Mouse (Mus musculus): Measurements from ENCODE around the gene Cdkl1.
A peak's percentile ranks its signal among the peaks of the same experiment; 100 is the strongest.

Cdkl1 gene

GRCm38 (mm10) chr12:69790530-69791505 lies at the start of gene Cdkl1:
TSS of gene Cdkl1 (minus strand) at chr12:69791267.
- peak; percentile 49 for DNase-seq (ENCODE audit: low read depth, low spot score)

- no peak for DNase-seq (ENCODE audit: low read depth, low spot score)
Observed at GRCm38 (mm10) chr12:69838376-69838775, 47.3 kb upstream of the Cdkl1 start.

- DNase-seq (ENCODE audit: low read depth, low spot score): peak; percentile 67
Observed at GRCm38 (mm10) chr12:69833982-69834604, 43.0 kb upstream of the Cdkl1 start.

GRCm38 (mm10) chr12:69831239-69831910 lies 40.3 kb upstream of the Cdkl1 start:
- no peak for DNase-seq (ENCODE audit: low read depth, low spot score)

GRCm38 (mm10) chr12:69828214-69828613 lies 37.1 kb upstream of the Cdkl1 start:
- DNase-seq (ENCODE audit: low read depth, low spot score): no peak

GRCm38 (mm10) chr12:69824881-69825597 lies 34.0 kb upstream of the Cdkl1 start:
- DNase-seq (ENCODE audit: low read depth, low spot score): no peak

GRCm38 (mm10) chr12:69814272-69814671 lies 23.2 kb upstream of the Cdkl1 start:
- DNase-seq (ENCODE audit: low read depth, low spot score): no peak

- no peak for DNase-seq (ENCODE audit: low read depth, low spot score)
Observed at GRCm38 (mm10) chr12:69813596-69813995, 22.5 kb upstream of the Cdkl1 start.

GRCm38 (mm10) chr12:69812986-69813385 lies 21.9 kb upstream of the Cdkl1 start:
- no peak for DNase-seq (ENCODE audit: low read depth, low spot score)

GRCm38 (mm10) chr12:69811976-69812375 lies 20.9 kb upstream of the Cdkl1 start:
- DNase-seq (ENCODE audit: low read depth, low spot score): no peak

- no peak for DNase-seq (ENCODE audit: low read depth, low spot score)
Observed at GRCm38 (mm10) chr12:69809439-69809838, 18.4 kb upstream of the Cdkl1 start.

- DNase-seq (ENCODE audit: low read depth, low spot score): no peak
Observed at GRCm38 (mm10) chr12:69807399-69807985, 16.4 kb upstream of the Cdkl1 start.

- no peak for DNase-seq (ENCODE audit: low read depth, low spot score)
Observed at GRCm38 (mm10) chr12:69805148-69805547, 14.1 kb upstream of the Cdkl1 start.

GRCm38 (mm10) chr12:69804393-69805070 lies 13.5 kb upstream of the Cdkl1 start:
- no peak for DNase-seq (ENCODE audit: low read depth, low spot score)

- DNase-seq (ENCODE audit: low read depth, low spot score): no peak
Observed at GRCm38 (mm10) chr12:69803196-69803595, 12.1 kb upstream of the Cdkl1 start.

GRCm38 (mm10) chr12:69800586-69800985 lies 9.5 kb upstream of the Cdkl1 start:
- no peak for DNase-seq (ENCODE audit: low read depth, low spot score)

- no peak for DNase-seq (ENCODE audit: low read depth, low spot score)
Observed at GRCm38 (mm10) chr12:69796311-69796710, 5.2 kb upstream of the Cdkl1 start.

GRCm38 (mm10) chr12:69789766-69790529 lies 1.1 kb downstream of the Cdkl1 start:
- peak; percentile 43 for DNase-seq (ENCODE audit: low read depth, low spot score)

GRCm38 (mm10) chr12:69788380-69788779 lies 2.7 kb downstream of the Cdkl1 start:
- DNase-seq (ENCODE audit: low read depth, low spot score): no peak

- DNase-seq (ENCODE audit: low read depth, low spot score): no peak
Observed at GRCm38 (mm10) chr12:69785471-69785870, 5.6 kb downstream of the Cdkl1 start.
